Mouse (Mus musculus) E14TG2a.4 (cell line): ENCODE data around the gene Arrb1.

Experiments
- CTCF ChIP-seq: conservative IDR thresholded peaks from 2 replicates; pipeline ENCODE4 v1.5.1; 2014; ENCODE audit warnings: low read length
- NANOG ChIP-seq: IDR thresholded peaks from 2 replicates; pipeline ENCODE4 v1.6.1; 2014; ENCODE audit warnings: borderline replicate concordance, low read length, mixed read lengths
- POU5F1 ChIP-seq: IDR thresholded peaks from 2 replicates; pipeline ENCODE4 v1.6.1; 2014; ENCODE audit warnings: low read length, borderline replicate concordance

DNA sequence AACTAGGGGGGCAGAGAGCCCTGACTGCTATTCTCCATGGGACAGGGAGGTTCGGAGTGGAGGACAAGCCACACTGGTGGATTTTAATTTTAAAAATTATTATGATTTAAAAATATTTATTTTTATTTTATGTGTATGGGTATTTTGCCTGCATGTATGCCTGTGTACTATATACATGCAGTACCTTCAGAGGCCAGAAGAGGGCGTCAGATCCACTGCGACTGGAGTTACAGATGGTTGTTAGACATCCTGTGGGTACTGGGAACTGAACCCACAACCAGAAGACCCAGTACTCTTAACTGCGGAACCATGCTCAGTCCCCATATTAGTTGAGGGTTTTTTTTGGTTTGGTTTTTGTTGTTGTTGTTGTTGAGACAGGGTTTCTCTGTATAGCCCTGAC, 63.5 kb downstream of the Arrb1 start:
- TF ChIP-seq CTCF (peak; percentile 38), POU5F1 (no peak), NANOG (no peak)
